Mouse (Mus musculus): Measurements from ENCODE around the gene Ubxn6. TPM values are rescaled to one million over a fixed set of nuclear protein-coding genes. Genes with fewer than 3 reads are reported as not detected.

Ubxn6 gene
- total RNA-seq, 2 experiments from 2014 or later: 55.6 to 64.3 TPM

- H3K27ac ChIP-seq: peak overlapping the region; percentile 86
- intact Hi-C loops (cut with DNase I): loop anchor here (5.0 to 10.0 kb wide), 2 partner anchors 38 to 1235 kb away; partner anchors contain the start of genes Hdgfl2, Ubxn6 and Vav1
- peak overlapping the region; percentile 86 for H3K4me3 ChIP-seq
- no peak for DNase-seq
- TF ChIP-seq CTCF (IDR thresholded peaks at IDR 0.05): no peak
Observed at GRCm38 (mm10) chr17:56039345-56039744, 35.5 kb downstream of the Ubxn6 start.

- no peak for TF ChIP-seq CTCF (IDR thresholded peaks at IDR 0.05)
- H3K27ac ChIP-seq: no peak overlapping the region
- H3K4me3 ChIP-seq: no peak overlapping the region
- DNase-seq: no peak
- intact Hi-C loops (cut with DNase I): loop anchor here (5.0 to 10.0 kb wide), 2 partner anchors 39 to 1236 kb away; partner anchors contain the start of genes Hdgfl2, Ubxn6 and Vav1
Observed at GRCm38 (mm10) chr17:56038583-56039261, 36.1 kb downstream of the Ubxn6 start.

- TF ChIP-seq CTCF (IDR thresholded peaks at IDR 0.05): no peak
- Histone ChIP-seq H3K4me3 (peak overlapping the region; percentile 99), H3K27ac (peak overlapping the region; percentile 87)
- DNase-seq: peak; percentile 48
- intact Hi-C loops (cut with DNase I): loop anchor here (5.0 to 10.0 kb wide), 2 partner anchors 40 to 1238 kb away; partner anchors contain the start of genes Hdgfl2, Ubxn6 and Vav1
Observed at GRCm38 (mm10) chr17:56036901-56037287, 37.9 kb downstream of the Ubxn6 start.

GRCm38 (mm10) chr17:56036176-56036900, 38.5 kb downstream of the Ubxn6 start, which contains the start of gene Sh3gl1:
Gene Sh3gl1 (minus strand): TSS chr17:56036635.
- intact Hi-C loops (cut with DNase I): loop anchor here (5.0 to 10.0 kb wide), 2 partner anchors 41 to 1238 kb away; partner anchors contain the start of genes Hdgfl2, Ubxn6 and Vav1
- Histone ChIP-seq H3K4me3 (peak within 1 kb of the TSS; percentile 99), H3K27ac (peak within 1 kb of the TSS; percentile 100)
- peak; percentile 98 for DNase-seq
- TF ChIP-seq CTCF (IDR thresholded peaks at IDR 0.05): no peak; the same call in 1 of the 2 replicates

- intact Hi-C loops (cut with DNase I): loop anchor here (2.0 to 10.0 kb wide), 3 partner anchors 22 to 1240 kb away; partner anchors contain the start of genes Hdgfl2, Ubxn6 and Vav1
- no peak for TF ChIP-seq CTCF (IDR thresholded peaks at IDR 0.05)
- Histone ChIP-seq H3K4me3 (peak overlapping the region; percentile 99), H3K27ac (peak overlapping the region; percentile 100)
- no peak for DNase-seq
Observed at GRCm38 (mm10) chr17:56035216-56035615, 39.6 kb downstream of the Ubxn6 start.

- Histone ChIP-seq H3K27ac (peak overlapping the region; percentile 100), H3K4me3 (peak overlapping the region; percentile 99)
- intact Hi-C loops (cut with DNase I): loop anchor here (2.0 to 10.0 kb wide), 3 partner anchors 22 to 1240 kb away; partner anchors contain the start of genes Hdgfl2, Ubxn6 and Vav1
- peak; percentile 20 for DNase-seq
- no peak for TF ChIP-seq CTCF (IDR thresholded peaks at IDR 0.05)
Observed at GRCm38 (mm10) chr17:56034726-56035100, 40.1 kb downstream of the Ubxn6 start.

- Histone ChIP-seq H3K4me3 (peak overlapping the region; percentile 99), H3K27ac (peak overlapping the region; percentile 100)
- peak; percentile 72 for DNase-seq
- intact Hi-C loops (cut with DNase I): loop anchor here (2.0 to 10.0 kb wide), 2 partner anchors 21 to 1241 kb away; partner anchors contain the start of gene Vav1
- no peak for TF ChIP-seq CTCF (IDR thresholded peaks at IDR 0.05)
Observed at GRCm38 (mm10) chr17:56034040-56034725, 40.6 kb downstream of the Ubxn6 start.

GRCm38 (mm10) chr17:56032831-56033230, 42.0 kb downstream of the Ubxn6 start:
- peak overlapping the region; percentile 100 for H3K27ac ChIP-seq
- no peak for TF ChIP-seq CTCF (IDR thresholded peaks at IDR 0.05)
- peak; percentile 24 for DNase-seq
- intact Hi-C loops (cut with DNase I): loop anchor here (10.0 kb wide), 1 partner anchor 1242 kb away; the partner anchor contains the start of gene Vav1
- peak overlapping the region; percentile 5; the same call in 1 of the 2 replicates for H3K4me3 ChIP-seq

GRCm38 (mm10) chr17:56032127-56032733, 42.6 kb downstream of the Ubxn6 start:
- DNase-seq: peak; percentile 25
- TF ChIP-seq CTCF (IDR thresholded peaks at IDR 0.05): no peak
- intact Hi-C loops (cut with DNase I): loop anchor here (10.0 kb wide), 1 partner anchor 1243 kb away; the partner anchor contains the start of gene Vav1
- H3K27ac ChIP-seq: peak overlapping the region; percentile 43; the same call in 1 of the 2 replicates
- no peak overlapping the region for H3K4me3 ChIP-seq

- H3K27ac ChIP-seq: peak overlapping the region; percentile 89
- no peak for TF ChIP-seq CTCF (IDR thresholded peaks at IDR 0.05)
- no peak overlapping the region for H3K4me3 ChIP-seq
- intact Hi-C loops (cut with DNase I): loop anchor here (10.0 kb wide), 1 partner anchor 1243 kb away; the partner anchor contains the start of gene Vav1
- no peak for DNase-seq
Observed at GRCm38 (mm10) chr17:56031431-56031830, 43.4 kb downstream of the Ubxn6 start.

- TF ChIP-seq CTCF (IDR thresholded peaks at IDR 0.05): peak; percentile 16; the same call in 1 of the 2 replicates
- Histone ChIP-seq H3K27ac (peak overlapping the region; percentile 89), H3K4me3 (peak overlapping the region; percentile 11; the same call in 1 of the 2 replicates)
- intact Hi-C loops (cut with DNase I): loop anchor here (10.0 kb wide), 1 partner anchor 1244 kb away; the partner anchor contains the start of gene Vav1
- peak; percentile 67 for DNase-seq
Observed at GRCm38 (mm10) chr17:56030919-56031318, 43.9 kb downstream of the Ubxn6 start.
